Mouse (Mus musculus): ENCODE results near the gene Gm16253.

GRCm38 (mm10) chr3:96545565-96545964 is 31.2 kb upstream of the Gm16253 start:
- TF ChIP-seq CTCF (IDR thresholded peaks at IDR 0.05) (peak; percentile 55), EP300 (IDR thresholded peaks at IDR 0.05) (no peak)

Measured in lung, postnatal 0 days (tissue).